Mouse (Mus musculus): ENCODE data around the gene Meis3. TPM values are rescaled to one million over a fixed set of nuclear protein-coding genes. Genes with fewer than 3 reads are reported as not detected.

The Meis3 gene
- polyA plus RNA-seq, 1 experiment from 2014 or later = 137 TPM

GRCm38 (mm10) chr7:16132926-16133325 is 42.0 kb upstream of the Meis3 start:
- WGBS = 75% methylated on average over 3 of the region's 3 CpGs
- H3K4me1 ChIP-seq (ENCODE audit: control insufficient read depth, insufficient read depth, low read length) = peaks cover 53% of the 10 kb centered on the region
- DNase-seq = no peak
- H3K4me2 ChIP-seq (ENCODE audit: low read length) = peak overlapping the region; percentile 73; the same call in 1 of the 2 replicates
- H3K9me3 ChIP-seq (ENCODE audit: control insufficient read depth, low read length) = no peaks in the 10 kb centered on the region
- H3K27me3 ChIP-seq (ENCODE audit: control insufficient read depth, insufficient read depth, low read length) = no peaks in the 10 kb centered on the region
- 0 out of 2 replicates have a peak overlapping the region, but pooled peaks have one; percentile 1 for H3K27ac ChIP-seq (replicated peaks; ENCODE audit: low read depth, low read length)
- H3K4me3 ChIP-seq (replicated peaks; ENCODE audit: low read depth, low read length) = no peak overlapping the region
- H3K9ac ChIP-seq (replicated peaks; ENCODE audit: low read length) = 0 out of 2 replicates have a peak overlapping the region, but pooled peaks have one; percentile 16
- H3K36me3 ChIP-seq (ENCODE audit: control insufficient read depth, insufficient read depth, low read length) = no peaks in the 10 kb centered on the region
- no peak for ATAC-seq (ENCODE audit: low FRiP score, low TSS enrichment)

GRCm38 (mm10) chr7:16133691-16134090 is 41.2 kb upstream of the Meis3 start:
- Histone ChIP-seq H3K4me3 (replicated peaks; ENCODE audit: low read depth, low read length) (no peak overlapping the region), H3K9me3 (ENCODE audit: control insufficient read depth, low read length) (no peaks in the 10 kb centered on the region), H3K4me2 (ENCODE audit: low read length) (0 out of 2 replicates have a peak overlapping the region, but pooled peaks have one; percentile 18), H3K27me3 (ENCODE audit: control insufficient read depth, insufficient read depth, low read length) (no peaks in the 10 kb centered on the region), H3K9ac (replicated peaks; ENCODE audit: low read length) (no peak overlapping the region), H3K27ac (replicated peaks; ENCODE audit: low read depth, low read length) (peak overlapping the region; percentile 53), H3K36me3 (ENCODE audit: control insufficient read depth, insufficient read depth, low read length) (0 out of 2 replicates have a peak, but pooled peaks cover 4% of the 10 kb centered on the region), H3K4me1 (ENCODE audit: control insufficient read depth, insufficient read depth, low read length) (peaks cover 53% of the 10 kb centered on the region)
- no peak for DNase-seq
- 93% methylated on average over 9 of the region's 9 CpGs for WGBS
- ATAC-seq (ENCODE audit: low FRiP score, low TSS enrichment) = no peak

GRCm38 (mm10) chr7:16134951-16135392 is 39.9 kb upstream of the Meis3 start:
- WGBS = 16% methylated on average over 7 of the region's 7 CpGs
- ATAC-seq (ENCODE audit: low FRiP score, low TSS enrichment) (peak; percentile 72), DNase-seq (peak; percentile 69)
- no peaks in the 10 kb centered on the region for H3K27me3 ChIP-seq (ENCODE audit: control insufficient read depth, insufficient read depth, low read length)
- H3K4me2 ChIP-seq (ENCODE audit: low read length) = peak overlapping the region; percentile 18
- no peak overlapping the region for H3K4me3 ChIP-seq (replicated peaks; ENCODE audit: low read depth, low read length)
- H3K9me3 ChIP-seq (ENCODE audit: control insufficient read depth, low read length) = no peaks in the 10 kb centered on the region
- 0 out of 2 replicates have a peak, but pooled peaks cover 4% of the 10 kb centered on the region for H3K36me3 ChIP-seq (ENCODE audit: control insufficient read depth, insufficient read depth, low read length)
- no peak overlapping the region for H3K9ac ChIP-seq (replicated peaks; ENCODE audit: low read length)
- peak overlapping the region; percentile 53 for H3K27ac ChIP-seq (replicated peaks; ENCODE audit: low read depth, low read length)
- peaks cover 45% of the 10 kb centered on the region for H3K4me1 ChIP-seq (ENCODE audit: control insufficient read depth, insufficient read depth, low read length)

- no peak overlapping the region for H3K4me2 ChIP-seq (ENCODE audit: low read length)
- no peaks in the 10 kb centered on the region for H3K27me3 ChIP-seq (ENCODE audit: control insufficient read depth, insufficient read depth, low read length)
- ATAC-seq (ENCODE audit: low FRiP score, low TSS enrichment) (no peak), DNase-seq (peak; percentile 44)
- H3K9me3 ChIP-seq (ENCODE audit: control insufficient read depth, low read length) = no peaks in the 10 kb centered on the region
- WGBS = 31% methylated on average over 27 of the region's 27 CpGs
- H3K9ac ChIP-seq (replicated peaks; ENCODE audit: low read length) = no peak overlapping the region
- peaks cover 20% of the 10 kb centered on the region for H3K36me3 ChIP-seq (ENCODE audit: control insufficient read depth, insufficient read depth, low read length)
- peak overlapping the region; percentile 32; the same call in 1 of the 2 replicates for H3K27ac ChIP-seq (replicated peaks; ENCODE audit: low read depth, low read length)
- no peak overlapping the region for H3K4me3 ChIP-seq (replicated peaks; ENCODE audit: low read depth, low read length)
- no peaks in the 10 kb centered on the region for H3K4me1 ChIP-seq (ENCODE audit: control insufficient read depth, insufficient read depth, low read length)
Observed at GRCm38 (mm10) chr7:16146489-16147410, 28.1 kb upstream of the Meis3 start.

- H3K9me3 ChIP-seq (ENCODE audit: control insufficient read depth, low read length) = no peaks in the 10 kb centered on the region
- DNase-seq = no peak
- no peak; the same call in 1 of the 2 replicates for ATAC-seq (ENCODE audit: low FRiP score, low TSS enrichment)
- H3K27ac ChIP-seq (replicated peaks; ENCODE audit: low read depth, low read length) = peak overlapping the region; percentile 32; the same call in 1 of the 2 replicates
- no peaks in the 10 kb centered on the region for H3K27me3 ChIP-seq (ENCODE audit: control insufficient read depth, insufficient read depth, low read length)
- no peaks in the 10 kb centered on the region for H3K4me1 ChIP-seq (ENCODE audit: control insufficient read depth, insufficient read depth, low read length)
- no peak overlapping the region for H3K4me2 ChIP-seq (ENCODE audit: low read length)
- no peak overlapping the region for H3K9ac ChIP-seq (replicated peaks; ENCODE audit: low read length)
- H3K4me3 ChIP-seq (replicated peaks; ENCODE audit: low read depth, low read length) = no peak overlapping the region
- H3K36me3 ChIP-seq (ENCODE audit: control insufficient read depth, insufficient read depth, low read length) = peaks cover 13% of the 10 kb centered on the region
- 13% methylated on average over 15 of the region's 15 CpGs for WGBS
Observed at GRCm38 (mm10) chr7:16147643-16148042, 27.2 kb upstream of the Meis3 start.

GRCm38 (mm10) chr7:16149241-16149640 is 25.6 kb upstream of the Meis3 start:
- ATAC-seq (ENCODE audit: low FRiP score, low TSS enrichment) = no peak
- WGBS = 65% methylated on average over 5 of the region's 5 CpGs

GRCm38 (mm10) chr7:16150191-16151145 is 24.4 kb upstream of the Meis3 start:
- ATAC-seq (ENCODE audit: low FRiP score, low TSS enrichment) = no peak
- no peak overlapping the region for H3K4me2 ChIP-seq (ENCODE audit: low read length)
- H3K4me1 ChIP-seq (ENCODE audit: control insufficient read depth, insufficient read depth, low read length) = no peaks in the 10 kb centered on the region
- no peak overlapping the region for H3K9ac ChIP-seq (replicated peaks; ENCODE audit: low read length)
- H3K27ac ChIP-seq (replicated peaks; ENCODE audit: low read depth, low read length) = no peak overlapping the region
- DNase-seq = no peak
- H3K27me3 ChIP-seq (ENCODE audit: control insufficient read depth, insufficient read depth, low read length) = no peaks in the 10 kb centered on the region
- H3K9me3 ChIP-seq (ENCODE audit: control insufficient read depth, low read length) = no peaks in the 10 kb centered on the region
- no peak overlapping the region for H3K4me3 ChIP-seq (replicated peaks; ENCODE audit: low read depth, low read length)
- 78% methylated on average over 9 of the region's 9 CpGs for WGBS
- H3K36me3 ChIP-seq (ENCODE audit: control insufficient read depth, insufficient read depth, low read length) = 0 out of 2 replicates have a peak, but pooled peaks cover 4% of the 10 kb centered on the region

More at GRCm38 (mm10) chr7:16149241-16149640, 25.6 kb upstream of the Meis3 start:
- Histone ChIP-seq H3K27ac (replicated peaks; ENCODE audit: low read depth, low read length) (no peak overlapping the region), H3K27me3 (ENCODE audit: control insufficient read depth, insufficient read depth, low read length) (no peaks in the 10 kb centered on the region), H3K9me3 (ENCODE audit: control insufficient read depth, low read length) (no peaks in the 10 kb centered on the region), H3K4me3 (replicated peaks; ENCODE audit: low read depth, low read length) (no peak overlapping the region), H3K9ac (replicated peaks; ENCODE audit: low read length) (no peak overlapping the region), H3K4me1 (ENCODE audit: control insufficient read depth, insufficient read depth, low read length) (no peaks in the 10 kb centered on the region), H3K36me3 (ENCODE audit: control insufficient read depth, insufficient read depth, low read length) (peaks cover 9% of the 10 kb centered on the region; the same call in 1 of the 2 replicates), H3K4me2 (ENCODE audit: low read length) (no peak overlapping the region)
- DNase-seq = no peak

GRCm38 (mm10) chr7:16153522-16153921 is 21.4 kb upstream of the Meis3 start:
- H3K27me3 ChIP-seq (ENCODE audit: control insufficient read depth, insufficient read depth, low read length) = peaks cover 5% of the 10 kb centered on the region; the same call in 1 of the 2 replicates
- no peak overlapping the region for H3K27ac ChIP-seq (replicated peaks; ENCODE audit: low read depth, low read length)
- no peak overlapping the region for H3K4me3 ChIP-seq (replicated peaks; ENCODE audit: low read depth, low read length)
- no peaks in the 10 kb centered on the region for H3K4me1 ChIP-seq (ENCODE audit: control insufficient read depth, insufficient read depth, low read length)
- ATAC-seq (ENCODE audit: low FRiP score, low TSS enrichment) (peak; percentile 88), DNase-seq (peak; percentile 87)
- WGBS = 21% methylated on average over 10 of the region's 10 CpGs
- H3K36me3 ChIP-seq (ENCODE audit: control insufficient read depth, insufficient read depth, low read length) = 0 out of 2 replicates have a peak, but pooled peaks cover 4% of the 10 kb centered on the region
- H3K4me2 ChIP-seq (ENCODE audit: low read length) = no peak overlapping the region
- no peaks in the 10 kb centered on the region for H3K9me3 ChIP-seq (ENCODE audit: control insufficient read depth, low read length)
- H3K9ac ChIP-seq (replicated peaks; ENCODE audit: low read length) = no peak overlapping the region
